Mouse (Mus musculus) cerebellum, adult 9-10 months (tissue): Measurements from ENCODE around the gene Parva.
A peak's percentile ranks its signal among the peaks of the same experiment; 100 is the strongest.

Source experiments
- DNase-seq: peaks from one replicate; pipeline ENCODE4 v3.0.0; 2022

Gene Parva

DNA sequence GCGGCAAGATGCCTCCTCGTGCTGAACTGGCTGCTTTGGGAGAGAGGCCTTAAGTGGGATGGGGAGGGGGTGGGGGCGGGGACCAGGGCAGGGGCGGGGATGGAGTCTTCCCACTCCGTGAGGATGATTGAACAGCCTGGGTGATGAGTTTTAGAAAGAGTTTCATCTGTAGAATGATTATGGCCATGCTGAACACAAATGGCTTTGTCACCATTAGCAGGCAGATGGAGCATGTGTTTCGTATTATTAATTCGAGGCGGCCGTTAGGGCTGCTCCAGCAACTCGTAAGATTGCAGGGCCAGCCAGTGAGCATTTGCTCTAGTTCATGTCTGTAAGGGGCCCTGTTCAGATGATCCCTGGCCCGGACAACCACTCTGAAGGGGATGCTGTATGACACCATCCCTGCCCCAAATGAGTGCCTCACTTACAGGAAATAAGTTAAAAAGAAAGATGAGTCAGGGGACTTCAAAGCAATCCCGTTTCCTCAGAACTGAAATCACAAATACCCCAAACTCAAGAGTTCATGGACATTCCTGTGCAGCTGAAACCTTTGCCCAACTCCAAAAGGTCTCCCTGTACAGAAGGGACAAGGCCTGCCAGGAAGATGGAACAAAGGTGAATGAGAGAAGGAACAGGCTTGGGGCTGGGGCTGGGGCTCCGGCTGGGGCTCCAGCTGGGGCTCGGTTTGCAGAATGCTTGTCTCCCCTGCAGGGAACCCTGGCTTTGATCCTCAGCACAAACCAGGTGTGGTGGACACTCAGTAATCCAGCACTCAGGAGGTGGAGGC lies 46.5 kb downstream of the Parva start:
- no peak for DNase-seq

DNA sequence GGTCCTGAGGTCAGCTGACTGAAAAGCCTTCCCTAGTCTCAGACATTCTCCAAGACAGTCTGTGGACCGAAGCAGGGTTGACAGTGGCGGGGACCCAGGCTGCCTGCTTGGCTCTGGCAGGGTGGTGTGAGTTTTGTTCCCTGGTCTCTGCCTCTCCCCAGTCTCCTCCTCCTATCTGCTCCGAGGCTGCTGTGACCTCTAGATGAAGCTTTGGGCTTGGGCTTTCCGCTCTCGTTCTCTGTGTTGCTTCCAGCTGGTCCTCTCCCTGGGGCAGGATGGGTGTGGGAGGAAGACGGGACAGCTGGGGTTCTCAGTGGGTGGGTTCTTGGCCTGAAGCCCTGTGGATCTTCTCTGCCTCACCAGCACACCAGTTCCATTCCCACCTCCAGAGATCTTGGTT lies 51.8 kb downstream of the Parva start:
- DNase-seq, result peak; percentile 69

- no peak for DNase-seq
These were observed 53.7 kb downstream of the Parva start for GRCm38 (mm10) chr7:112481031-112481430.

DNA sequence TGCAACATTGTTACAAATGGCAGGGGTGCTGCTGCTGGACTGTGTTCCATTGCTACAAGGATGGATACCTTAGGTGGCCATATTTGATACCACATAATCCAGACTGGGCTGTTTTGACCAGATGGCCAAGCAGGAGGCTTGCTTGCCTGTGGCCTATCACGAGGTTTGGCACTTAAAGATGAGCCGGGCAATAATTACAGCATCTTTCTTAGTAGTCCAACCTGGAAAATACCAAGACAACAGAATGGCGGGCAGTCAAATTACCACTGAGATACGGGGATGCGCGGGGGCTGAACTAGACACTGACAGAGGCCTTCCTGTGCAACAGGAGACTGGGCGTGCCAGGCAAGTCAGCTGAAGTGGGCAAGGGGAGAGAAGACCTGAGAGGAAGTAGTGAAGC lies 55.3 kb downstream of the Parva start:
- DNase-seq, result peak; percentile 74

GRCm38 (mm10) chr7:112483382-112483781 lies 56.1 kb downstream of the Parva start:
- DNase-seq, result no peak

GRCm38 (mm10) chr7:112490825-112491224 lies 63.5 kb downstream of the Parva start:
- no peak for DNase-seq

GRCm38 (mm10) chr7:112491737-112492136 lies 64.4 kb downstream of the Parva start:
- DNase-seq, result no peak

- no peak for DNase-seq
These were observed 68.6 kb downstream of the Parva start for GRCm38 (mm10) chr7:112495950-112496349.

DNA sequence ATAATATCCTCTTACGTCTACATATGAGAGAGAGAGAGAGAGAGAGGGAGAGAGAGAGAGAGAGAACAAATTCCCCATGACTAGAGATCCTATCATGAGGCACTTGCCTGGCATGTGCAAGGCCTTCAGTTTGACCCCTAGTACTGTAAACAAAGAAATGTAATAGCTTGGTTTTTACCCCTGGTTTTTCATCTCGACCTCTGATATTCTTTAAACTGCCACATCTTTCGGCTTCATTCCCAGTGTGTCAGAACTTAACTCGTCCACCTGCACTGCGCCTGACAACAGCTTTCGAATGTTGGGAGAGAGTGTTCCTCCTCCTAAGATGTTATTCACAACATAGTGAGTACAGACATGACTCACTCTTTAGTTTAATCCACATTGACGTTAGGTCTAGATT lies 69.6 kb downstream of the Parva start:
- DNase-seq, result no peak

DNA sequence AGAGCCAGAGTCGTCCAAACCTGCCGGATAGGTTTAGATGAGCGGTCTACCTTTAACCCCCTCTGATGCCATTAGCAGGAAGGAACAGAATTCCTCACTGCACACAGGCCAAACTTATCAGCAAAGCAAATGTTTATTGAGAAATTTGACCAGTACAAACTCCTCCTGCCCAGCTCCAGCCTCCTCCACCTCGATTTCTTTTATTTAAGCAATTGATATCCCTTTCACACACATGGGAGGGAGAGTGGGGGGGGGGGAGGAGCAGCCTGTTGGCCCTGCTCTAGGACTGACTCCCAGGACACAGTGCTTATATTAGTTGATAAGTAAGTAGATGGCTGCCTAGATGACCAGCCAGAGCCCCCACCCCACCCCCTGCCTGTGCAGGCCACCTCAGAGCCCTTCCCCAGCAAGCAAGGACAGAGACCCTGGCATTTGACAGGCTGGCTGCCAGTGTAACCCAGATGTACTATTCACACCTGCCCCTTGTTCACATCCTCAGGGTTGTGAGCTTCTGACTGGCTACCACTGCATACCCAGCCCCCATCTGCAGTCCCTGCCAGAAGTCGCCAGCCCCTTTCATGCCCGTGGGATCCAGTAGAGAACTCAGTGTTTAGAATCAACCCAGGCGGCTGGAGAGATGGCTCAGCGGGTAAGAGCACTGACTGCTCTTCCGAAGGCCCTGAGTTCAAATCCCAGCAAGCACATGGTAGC lies 71.4 kb downstream of the Parva start:
- no peak for DNase-seq

DNA sequence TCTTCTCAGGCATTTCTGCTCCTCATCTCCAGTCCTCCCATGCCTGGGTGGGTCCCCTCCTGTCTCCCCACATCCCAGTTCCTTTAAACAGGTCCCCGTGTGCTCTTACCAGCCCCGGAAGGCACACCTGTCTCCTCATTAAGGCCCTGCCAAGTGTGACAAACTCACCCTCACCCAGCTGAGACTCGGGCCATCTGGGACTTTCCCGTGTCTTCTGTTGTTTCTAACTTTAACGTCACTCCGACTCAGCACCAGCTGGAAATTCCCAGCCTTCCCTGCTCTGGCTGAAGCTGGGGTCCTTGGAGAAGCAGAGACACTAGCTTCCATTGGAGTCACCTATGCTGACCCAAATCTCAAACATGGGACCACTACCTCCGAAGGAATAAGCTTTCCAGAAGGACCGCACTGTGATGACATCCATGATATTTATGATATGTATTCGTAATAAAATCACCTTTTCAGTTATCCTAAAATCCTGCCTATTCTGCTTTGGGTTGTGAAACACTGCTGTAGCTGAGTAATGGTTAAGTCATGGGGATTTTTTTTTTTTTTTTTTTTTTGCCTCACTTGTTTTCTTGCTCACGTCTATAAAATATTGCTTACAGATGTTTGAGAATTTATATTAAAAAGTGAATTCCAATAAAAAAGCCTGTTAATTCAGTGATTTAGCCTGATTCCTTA lies 72.3 kb downstream of the Parva start:
- DNase-seq, result no peak

DNA sequence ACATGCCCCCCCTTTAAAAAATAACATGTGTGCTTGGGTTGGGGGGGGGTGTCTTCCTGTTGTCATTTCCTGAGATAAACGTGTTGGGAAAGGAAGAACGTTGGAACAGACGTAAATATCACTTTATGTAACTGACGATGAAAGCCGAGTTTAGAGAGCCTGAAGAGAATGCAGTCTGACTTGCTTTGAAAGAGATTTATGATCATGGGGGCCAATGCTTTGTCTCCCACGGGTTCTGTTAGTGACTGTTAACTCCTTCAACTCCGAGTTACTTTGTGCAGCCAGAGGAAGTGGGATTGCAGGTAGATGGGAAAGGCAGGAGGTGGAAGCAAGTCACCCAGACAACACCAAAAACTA lies 72.8 kb downstream of the Parva start:
- no peak for DNase-seq

GRCm38 (mm10) chr7:112502050-112502809 lies 74.9 kb downstream of the Parva start:
- no peak for DNase-seq

GRCm38 (mm10) chr7:112502845-112503244 lies 75.5 kb downstream of the Parva start:
- no peak for DNase-seq

DNA sequence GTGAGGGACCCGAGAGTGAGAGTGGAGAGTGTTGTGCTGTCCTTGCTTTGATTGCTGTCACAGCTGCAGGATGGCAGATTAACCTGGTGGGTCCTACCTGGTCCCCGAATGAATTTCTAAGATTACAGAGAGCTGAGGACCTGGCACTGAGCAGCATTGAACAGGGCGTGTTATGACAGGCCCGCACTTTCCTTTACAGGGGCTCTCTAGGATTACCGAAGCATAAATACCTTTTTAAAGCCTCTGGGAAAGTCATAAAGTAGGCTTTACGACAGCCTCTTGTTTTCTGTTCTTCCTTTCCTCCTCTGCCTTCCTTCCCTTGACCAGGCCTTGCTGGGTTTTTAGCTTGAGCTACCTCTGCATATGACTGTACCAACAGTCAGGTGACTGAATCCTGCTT lies 76.1 kb downstream of the Parva start:
- DNase-seq, result no peak

- DNase-seq, result no peak
These were observed 76.6 kb downstream of the Parva start for GRCm38 (mm10) chr7:112503917-112504316.

- no peak for DNase-seq
These were observed 81.8 kb downstream of the Parva start for GRCm38 (mm10) chr7:112509107-112509506.

DNA sequence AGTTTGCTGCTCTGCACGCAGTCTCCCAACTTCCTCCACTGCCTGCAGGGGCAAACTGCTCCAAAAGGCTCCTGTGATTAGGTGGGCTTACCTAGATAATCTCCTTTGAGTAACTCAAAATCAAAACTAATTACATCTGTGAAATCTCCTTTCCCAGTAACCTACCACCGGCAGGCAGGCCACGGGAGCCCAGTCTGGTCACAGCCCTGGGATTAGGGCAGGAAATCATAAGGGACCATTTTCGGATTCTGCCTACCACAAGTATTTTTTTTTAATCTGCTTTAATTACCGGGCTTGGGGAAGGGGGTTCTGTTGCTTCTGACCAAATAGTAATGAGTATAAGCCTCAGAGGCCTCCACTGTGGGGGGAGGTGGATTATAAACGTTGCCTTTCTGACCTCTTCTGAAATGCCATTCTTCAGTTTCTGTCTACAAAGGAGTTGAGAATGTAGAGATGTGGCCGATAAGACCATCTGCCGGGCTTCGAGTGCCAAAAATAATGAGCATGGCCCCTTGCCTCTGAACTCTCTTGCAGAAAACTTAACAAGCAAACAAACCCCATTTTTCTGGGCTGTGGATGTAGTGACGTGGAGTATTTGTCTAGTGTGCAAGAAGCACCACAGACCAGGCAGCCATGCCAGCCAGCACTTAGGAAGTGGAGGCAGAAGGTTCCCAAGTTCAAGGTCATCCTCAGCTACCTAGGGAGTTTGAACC lies 83.2 kb downstream of the Parva start:
- no peak for DNase-seq

GRCm38 (mm10) chr7:112511309-112511708 lies 84.0 kb downstream of the Parva start:
- DNase-seq, result no peak

DNA sequence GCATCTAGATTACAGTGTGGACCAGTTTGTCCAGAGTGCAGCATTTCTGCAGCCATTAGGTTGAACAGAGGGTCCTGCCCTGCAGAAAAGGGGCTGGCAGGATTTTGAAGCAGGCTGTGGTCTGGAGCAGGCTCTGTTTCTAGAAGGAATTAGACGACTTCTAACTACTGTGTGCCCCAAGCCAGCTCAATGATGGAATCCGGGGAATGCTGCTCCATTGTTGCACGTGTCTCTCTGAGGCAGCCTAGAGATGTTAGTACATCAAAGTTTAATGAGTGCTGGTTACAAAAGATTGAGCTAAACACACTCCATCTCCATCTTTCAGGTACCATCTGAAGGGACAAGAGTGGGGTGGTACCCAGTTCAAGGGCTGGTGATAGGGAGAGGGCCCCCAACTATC lies 85.0 kb downstream of the Parva start:
- no peak for DNase-seq

GRCm38 (mm10) chr7:112512895-112513294 lies 85.6 kb downstream of the Parva start:
- no peak for DNase-seq

DNA sequence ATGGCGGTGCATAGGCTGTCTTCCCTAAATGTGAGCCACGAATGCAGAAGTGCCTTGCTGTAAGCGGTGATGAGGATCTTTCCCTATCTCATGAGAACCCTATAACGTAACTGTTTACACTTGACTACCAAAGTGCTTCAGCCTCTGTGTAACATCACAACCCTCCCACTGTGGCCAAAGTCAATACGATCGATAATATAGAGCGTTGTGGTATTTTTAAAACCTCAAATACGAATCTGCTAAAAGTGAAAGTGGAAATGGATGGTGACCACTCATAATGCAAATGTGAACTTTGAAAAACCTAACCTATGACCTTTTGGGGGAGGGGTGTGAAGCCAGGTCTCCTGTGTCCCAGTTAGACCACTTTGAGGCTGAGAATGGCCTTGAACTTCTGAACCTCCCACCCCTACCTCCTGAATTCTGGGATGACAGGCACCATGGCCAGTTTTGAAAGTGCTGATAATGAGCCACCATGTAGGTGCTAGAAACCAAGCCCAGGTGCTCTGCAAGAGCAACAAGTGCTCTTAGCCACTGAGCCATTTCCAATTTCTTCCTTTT lies 87.4 kb downstream of the Parva start:
- no peak for DNase-seq
